Mouse (Mus musculus): Measurements from ENCODE around the gene Gpr61.

- no peak for TF ChIP-seq CTCF (conservative IDR thresholded peaks at IDR 0.05; ENCODE audit: low read length)
- TF ChIP-seq POU5F1 (IDR thresholded peaks at IDR 0.05; ENCODE audit: borderline replicate concordance, low read length) = no peak
- no peak for TF ChIP-seq NANOG (IDR thresholded peaks at IDR 0.05; ENCODE audit: borderline replicate concordance, low read length)
Observed at GRCm38 (mm10) chr3:108112246-108112645, 42.4 kb downstream of the Gpr61 start.
